Mouse (Mus musculus) right cerebral cortex, postnatal 4 days (tissue): ENCODE data around the gene Has1.
A peak's percentile ranks its signal among the peaks of the same experiment; 100 is the strongest.

ENCODE experiments used
- DNase-seq: peaks from one replicate; pipeline ENCODE4 v3.0.0-alpha.2; 2022

Has1 gene

GRCm38 (mm10) chr17:17843534-17844261 lies 11.3 kb downstream of the Has1 start:
- DNase-seq, result no peak

GRCm38 (mm10) chr17:17840796-17841195 lies 14.2 kb downstream of the Has1 start:
- no peak for DNase-seq

GRCm38 (mm10) chr17:17839276-17839675 lies 15.7 kb downstream of the Has1 start:
- no peak for DNase-seq

GRCm38 (mm10) chr17:17837919-17838701 lies 16.9 kb downstream of the Has1 start:
- DNase-seq, result peak; percentile 95

GRCm38 (mm10) chr17:17837426-17837825 lies 17.6 kb downstream of the Has1 start:
- DNase-seq, result peak; percentile 34

DNA sequence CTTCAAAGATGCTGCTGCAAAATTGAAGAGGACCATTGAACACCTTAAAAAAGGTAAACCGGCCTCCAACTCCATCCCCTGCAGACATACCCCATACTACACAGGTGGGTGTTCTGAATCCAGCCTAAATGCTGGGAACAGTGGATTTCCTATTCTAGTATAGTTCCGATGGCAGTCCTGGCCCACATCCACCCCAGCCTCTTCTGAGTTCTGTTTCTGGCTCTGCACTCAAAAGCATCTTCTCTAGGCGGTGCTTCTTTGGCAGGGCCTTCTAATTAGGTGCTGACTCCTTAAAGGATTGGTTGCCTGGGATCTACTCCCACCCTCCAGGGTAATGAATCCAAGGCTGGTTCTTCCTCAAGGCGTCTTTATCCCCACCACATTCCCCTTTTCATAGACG lies 18.9 kb downstream of the Has1 start:
- DNase-seq, result no peak

- no peak for DNase-seq
Measured at GRCm38 (mm10) chr17:17834896-17835295, 20.1 kb downstream of the Has1 start.

DNA sequence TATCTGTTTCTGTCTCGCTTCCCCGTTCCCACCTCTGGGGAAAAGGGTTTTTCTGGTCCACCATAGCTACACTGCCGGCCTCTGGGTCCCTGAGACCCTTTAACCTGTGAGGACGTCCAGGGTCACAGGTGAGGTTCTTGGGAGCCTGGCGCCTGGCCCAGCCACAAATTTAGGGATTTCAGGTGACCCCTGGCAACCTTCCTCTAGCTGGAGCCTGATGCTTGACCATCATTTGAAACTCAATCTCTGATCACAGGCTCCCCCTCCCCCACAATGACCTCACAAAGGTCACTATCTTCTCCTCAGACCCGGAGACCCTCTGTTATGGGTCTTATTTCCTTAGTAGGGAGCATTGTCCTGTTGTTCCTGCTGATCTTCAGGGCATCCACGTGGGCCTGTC lies 24.3 kb downstream of the Has1 start:
- no peak for DNase-seq

- peak; percentile 18 for DNase-seq
Measured at GRCm38 (mm10) chr17:17829816-17830535, 25.0 kb downstream of the Has1 start.

DNA sequence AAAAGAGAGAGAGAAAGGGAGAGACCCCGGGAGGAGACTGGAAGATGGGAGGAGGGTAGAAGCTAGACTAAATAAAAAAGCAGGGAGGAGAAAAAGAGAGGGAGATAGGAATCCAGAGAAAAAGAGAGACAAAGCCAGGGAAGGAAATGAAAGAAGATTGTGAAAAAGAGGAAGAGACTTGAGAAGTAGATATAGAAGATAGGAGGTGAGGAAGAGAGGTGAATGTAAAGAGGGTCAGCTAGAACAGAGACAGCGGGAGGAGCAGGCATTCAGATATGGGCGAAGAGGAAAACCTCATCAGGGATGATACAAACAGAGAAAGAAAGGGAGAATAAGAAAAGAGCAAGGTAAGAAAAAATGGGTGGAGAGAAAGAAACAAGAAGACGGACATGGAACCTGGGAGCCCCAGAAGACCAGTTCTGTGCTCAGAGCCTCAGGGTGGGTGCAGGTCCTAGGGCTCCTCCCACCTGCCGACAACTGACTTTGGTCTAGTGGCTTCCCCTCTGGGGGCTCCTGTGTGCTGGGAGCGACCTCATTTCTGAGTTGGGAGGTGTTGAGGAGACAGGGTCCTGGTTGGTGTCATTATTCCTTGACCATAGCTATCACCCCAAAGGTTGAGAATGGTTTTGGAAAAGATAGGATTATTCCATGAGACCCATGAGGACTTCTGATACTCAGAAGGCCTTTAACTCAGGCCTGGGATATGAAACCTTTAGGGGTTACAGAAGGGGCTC lies 25.8 kb downstream of the Has1 start:
- peak; percentile 25 for DNase-seq

GRCm38 (mm10) chr17:17828191-17828981 lies 26.6 kb downstream of the Has1 start:
- peak; percentile 71 for DNase-seq

DNA sequence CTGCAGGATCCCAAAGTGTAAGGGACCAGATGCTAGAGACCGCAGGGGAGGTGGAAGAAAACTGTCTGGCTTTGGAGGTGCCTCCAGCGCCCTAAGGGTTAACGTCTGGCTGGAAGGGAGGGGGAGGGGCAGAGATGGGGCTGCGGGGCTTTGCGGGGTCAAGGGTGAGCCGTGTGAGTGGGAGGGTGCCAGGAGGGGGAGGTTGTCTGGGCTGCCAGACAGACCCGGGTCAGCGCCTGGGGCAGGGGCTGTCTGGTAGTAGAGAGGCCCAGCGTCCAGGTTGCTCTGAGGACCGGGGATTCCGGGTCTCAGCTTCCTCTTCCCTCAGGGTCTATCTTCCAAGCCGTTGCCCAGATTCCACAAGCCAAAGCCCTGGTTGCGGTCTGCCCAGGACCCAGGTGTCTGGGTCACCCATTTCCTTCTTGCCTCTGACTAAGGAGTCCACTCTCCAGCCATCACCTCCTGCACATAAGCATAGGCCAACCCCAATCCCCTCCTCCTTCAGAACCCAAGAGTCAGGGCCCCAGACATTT lies 27.3 kb downstream of the Has1 start:
- peak; percentile 76 for DNase-seq

GRCm38 (mm10) chr17:17826751-17827657 lies 28.0 kb downstream of the Has1 start, which contains the start of gene Spaca6:
Gene Spaca6, plus strand, starts transcription at chr17:17827158.
- DNase-seq, result peak; percentile 95

DNA sequence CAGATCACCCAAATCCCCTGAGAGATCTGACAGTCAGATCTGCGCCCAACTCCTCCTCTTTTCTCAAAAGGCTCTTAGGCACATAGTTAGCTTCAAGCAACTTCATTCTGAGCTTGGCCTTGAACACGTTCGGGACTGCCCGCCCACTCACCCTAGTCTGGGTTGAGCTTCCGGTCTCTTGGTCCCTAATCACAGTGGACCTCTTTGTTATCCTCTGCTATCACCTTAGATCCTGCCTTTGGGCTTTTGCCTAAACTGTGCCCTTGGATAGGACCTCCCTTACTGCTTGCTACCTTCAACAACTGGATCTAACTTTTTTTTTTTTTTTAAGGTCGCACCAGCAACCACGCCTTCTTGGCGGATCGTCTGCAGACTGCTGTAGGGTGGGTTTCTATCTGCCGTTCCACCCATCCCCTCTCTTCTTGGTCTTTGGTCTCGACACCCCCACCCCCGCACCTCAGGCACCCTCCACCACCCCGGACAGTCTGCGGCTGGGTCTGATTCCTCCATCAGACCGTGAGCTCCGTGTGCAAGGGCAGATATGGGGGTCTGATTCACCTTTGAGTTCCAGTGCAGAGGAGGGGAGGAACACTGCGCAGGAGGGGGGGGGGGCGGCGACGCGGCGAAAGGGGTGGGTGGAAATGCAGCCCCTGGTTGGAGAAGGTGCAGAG lies 28.9 kb downstream of the Has1 start:
- DNase-seq, result peak; percentile 55

- DNase-seq, result no peak
Measured at GRCm38 (mm10) chr17:17823612-17824336, 31.2 kb downstream of the Has1 start.

GRCm38 (mm10) chr17:17795527-17795926 lies 59.5 kb downstream of the Has1 start:
- DNase-seq, result no peak
